Mouse (Mus musculus) myocyte (in vitro differentiated cells): ENCODE data around the gene Bcr.

Experiments used
- CEBPB ChIP-seq: IDR thresholded peaks from 2 replicates; pipeline ENCODE4 v1.6.1; 2011; ENCODE audit warnings: mild to moderate bottlenecking, moderate library complexity; ENCODE audit not compliant: poor library complexity, insufficient read depth, severe bottlenecking
- MAX ChIP-seq: IDR thresholded peaks from one replicate; pipeline ENCODE4 v1.6.1; 2011; ENCODE audit warnings: low read depth, mild to moderate bottlenecking, control low read depth
- MYOG ChIP-seq, 3 experiments: IDR thresholded peaks; one replicate each; pipeline ENCODE4 v1.6.1; 2011; ENCODE audit warnings: control low read depth in 2 of 3, low read depth in 2 of 3, mild to moderate bottlenecking in 2 of 3; ENCODE audit not compliant: insufficient read length in 2 of 3, control insufficient read depth in 1 of 3, insufficient read depth in 1 of 3
- POLR2A ChIP-seq: IDR thresholded peaks from one replicate; pipeline ENCODE4 v1.6.1; 2011; ENCODE audit warnings: low read depth, mild to moderate bottlenecking, control low read depth, moderate library complexity; ENCODE audit not compliant: insufficient read length
- POLR2AphosphoS2 ChIP-seq: IDR thresholded peaks from one replicate; pipeline ENCODE4 v1.6.1; 2011; ENCODE audit warnings: low read depth, control low read depth; ENCODE audit not compliant: insufficient read length
- USF1 ChIP-seq: IDR thresholded peaks from one replicate; pipeline ENCODE4 v1.6.1; 2011; ENCODE audit warnings: low read depth, mild to moderate bottlenecking, control low read depth, moderate library complexity

DNA sequence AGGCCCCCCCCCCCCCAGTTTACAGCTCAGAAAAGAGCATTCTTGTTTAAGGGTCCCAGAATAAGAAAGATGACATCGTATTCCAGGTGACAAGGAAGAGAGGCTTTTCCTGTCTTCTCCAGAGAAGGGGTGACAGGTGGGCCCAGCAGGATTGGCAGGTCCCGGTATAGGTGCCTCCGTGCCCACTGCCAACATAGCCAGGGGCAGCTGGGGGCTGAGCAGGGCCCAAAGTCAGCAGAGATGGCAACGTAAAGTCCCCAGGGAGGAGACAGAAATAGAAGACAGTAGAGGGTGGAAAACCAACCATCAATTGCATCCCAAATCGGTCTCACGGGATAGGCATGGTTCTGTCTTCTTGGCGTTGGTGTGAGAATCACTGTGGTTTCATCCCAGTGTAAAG is 11.7 kb upstream of the Bcr start:
- TF ChIP-seq POLR2A, result no peak
- TF ChIP-seq MAX, result no peak
- TF ChIP-seq USF1, result no peak
- no peak for TF ChIP-seq MYOG (IDR thresholded peaks at IDR 0.05; ENCODE audit: control insufficient read depth in 1 of 3, insufficient read depth in 1 of 3, insufficient read length in 2 of 3, low read depth in 2 of 3)
- no peak for TF ChIP-seq POLR2AphosphoS2
- TF ChIP-seq CEBPB, result no peak
